Mouse (Mus musculus) forebrain, embryonic 15.5 days (tissue): ENCODE measurements around the gene Hoxb2. TPM values are rescaled to one million over a fixed set of nuclear protein-coding genes. Genes with fewer than 3 reads are reported as not detected.

Source experiments
- ATAC-seq: fragments of 200-750 bp; cut with Nextera tagmentation; replicated peaks from 2 replicates; pipeline ENCODE4 v1.8.0; 2017; ENCODE audit warnings: mild to moderate bottlenecking, moderate TSS enrichment, moderate library complexity
- H3K27ac ChIP-seq: fragments of 300-500 bp; sonication (generic); replicated peaks from 2 replicates; pipeline ENCODE4 v1.5.1; 2015; ENCODE audit warnings: mild to moderate bottlenecking, inconsistent platforms
- H3K27me3 ChIP-seq: fragments of 300-500 bp; sonication (generic); 2 replicates; pipeline ENCODE4 v1.6.1; 2015; ENCODE audit warnings: inconsistent platforms
- H3K36me3 ChIP-seq: fragments of 300-500 bp; sonication (generic); 2 replicates; pipeline ENCODE4 v1.6.1; 2015; ENCODE audit warnings: mild to moderate bottlenecking, inconsistent platforms
- H3K4me1 ChIP-seq: fragments of 300-500 bp; sonication (generic); 2 replicates; pipeline ENCODE4 v1.6.1; 2015; ENCODE audit warnings: inconsistent platforms
- H3K4me2 ChIP-seq: fragments of 300-500 bp; sonication (generic); replicated peaks from 2 replicates; pipeline ENCODE4 v1.6.1; 2015; ENCODE audit warnings: mild to moderate bottlenecking, inconsistent platforms
- H3K4me3 ChIP-seq: fragments of 300-500 bp; sonication (generic); 2 replicates; pipeline ENCODE4 v1.5.1; 2015; ENCODE audit warnings: mild to moderate bottlenecking, inconsistent platforms
- H3K9ac ChIP-seq: fragments of 300-500 bp; sonication (generic); replicated peaks from 2 replicates; pipeline ENCODE4 v1.6.1; 2015; ENCODE audit warnings: mild to moderate bottlenecking, inconsistent platforms
- H3K9me3 ChIP-seq: fragments of 300-500 bp; sonication (generic); 2 replicates; pipeline ENCODE4 v1.6.1; 2016; ENCODE audit warnings: inconsistent platforms
- WGBS: fragments of 180-500 bp; shearing (Covaris S2); methylation state at CpG from one replicate; pipeline ENCODE4 v1.1.7; 2015; ENCODE audit warnings: mixed read lengths; 5-methylcytosine and 5-hydroxymethylcytosine counted together
- polyA plus RNA-seq: library from polyadenylated mRNA; unstranded; fragments of >200 nt; fragmentation: Nextera tagmentation; extraction: Ambion mirVana; gene quantifications from 2 replicates; pipeline ENCODE4 v1.2.1, GENCODE M21; 2015

The Hoxb2 gene
- polyA plus RNA-seq, 1 experiment from 2014 or later: not detected

- peaks cover 92% of the 10 kb centered on the region for H3K27me3 ChIP-seq
- no peak overlapping the region for H3K27ac ChIP-seq
- no peaks in the 10 kb centered on the region for H3K9me3 ChIP-seq
- no peak overlapping the region for H3K4me2 ChIP-seq
- ATAC-seq: no peak
- WGBS: 2% methylated on average over 14 of the region's 14 CpGs
- peaks cover 17% of the 10 kb centered on the region for H3K4me1 ChIP-seq
- no peak overlapping the region for H3K9ac ChIP-seq
- no peak overlapping the region for H3K4me3 ChIP-seq
- H3K36me3 ChIP-seq: no peaks in the 10 kb centered on the region
Measured at GRCm38 (mm10) chr11:96349491-96350340, 609 bp upstream of the Hoxb2 start.

DNA sequence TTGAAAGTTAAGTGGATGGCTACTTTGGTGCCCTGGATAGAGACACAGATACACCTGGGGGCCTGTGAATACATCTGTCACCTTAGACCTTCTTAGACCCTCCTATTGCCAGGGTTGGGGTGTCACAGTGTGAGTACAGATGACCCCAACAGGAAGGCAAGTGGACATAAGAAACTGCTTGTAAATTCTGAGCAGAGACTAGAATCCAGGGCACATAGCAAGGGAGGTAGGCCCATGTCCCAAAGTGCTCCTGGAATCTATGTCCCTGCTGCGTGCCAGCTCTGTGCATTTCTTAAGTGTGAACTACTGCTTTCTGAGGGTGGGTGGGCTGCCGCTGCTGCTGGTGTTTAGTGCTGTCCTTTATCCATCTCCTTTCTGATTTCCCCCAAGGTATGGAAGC, 466 bp downstream of the Hoxb2 start:
- no peak overlapping the region for H3K27ac ChIP-seq
- no peaks in the 10 kb centered on the region for H3K36me3 ChIP-seq
- peaks cover 89% of the 10 kb centered on the region for H3K27me3 ChIP-seq
- H3K4me3 ChIP-seq: no peak overlapping the region
- no peaks in the 10 kb centered on the region for H3K9me3 ChIP-seq
- peaks cover 11% of the 10 kb centered on the region for H3K4me1 ChIP-seq
- 4% methylated on average over 2 of the region's 2 CpGs for WGBS
- H3K4me2 ChIP-seq: no peak overlapping the region
- no peak overlapping the region for H3K9ac ChIP-seq
- ATAC-seq: no peak

DNA sequence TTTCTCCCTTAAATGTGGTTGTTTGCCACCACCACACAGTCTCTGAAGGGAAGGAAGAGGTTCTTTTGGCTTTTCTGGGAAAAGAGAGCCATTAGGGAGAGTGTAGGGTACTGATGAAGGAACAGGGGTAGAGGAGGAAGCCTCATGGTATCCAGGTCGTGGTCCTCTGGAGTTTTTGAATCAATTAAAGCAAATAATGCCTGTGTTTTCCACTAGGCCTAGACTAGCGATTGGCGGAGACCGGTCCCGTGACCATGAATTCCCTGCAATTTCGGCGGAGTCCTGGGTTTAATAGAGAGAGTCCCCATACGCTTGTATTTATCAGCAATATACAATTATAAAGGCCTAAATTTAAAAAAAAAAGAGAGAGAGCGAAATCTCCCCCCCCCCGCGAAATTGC, 987 bp downstream of the Hoxb2 start:
- no peaks in the 10 kb centered on the region for H3K36me3 ChIP-seq
- peaks cover 9% of the 10 kb centered on the region; the same call in 1 of the 2 replicates for H3K4me1 ChIP-seq
- no peak overlapping the region for H3K9ac ChIP-seq
- H3K27ac ChIP-seq: no peak overlapping the region
- peaks cover 89% of the 10 kb centered on the region for H3K27me3 ChIP-seq
- no peaks in the 10 kb centered on the region for H3K9me3 ChIP-seq
- H3K4me2 ChIP-seq: no peak overlapping the region
- ATAC-seq: no peak
- no peak overlapping the region for H3K4me3 ChIP-seq
- WGBS: 1% methylated on average over 10 of the region's 11 CpGs

DNA sequence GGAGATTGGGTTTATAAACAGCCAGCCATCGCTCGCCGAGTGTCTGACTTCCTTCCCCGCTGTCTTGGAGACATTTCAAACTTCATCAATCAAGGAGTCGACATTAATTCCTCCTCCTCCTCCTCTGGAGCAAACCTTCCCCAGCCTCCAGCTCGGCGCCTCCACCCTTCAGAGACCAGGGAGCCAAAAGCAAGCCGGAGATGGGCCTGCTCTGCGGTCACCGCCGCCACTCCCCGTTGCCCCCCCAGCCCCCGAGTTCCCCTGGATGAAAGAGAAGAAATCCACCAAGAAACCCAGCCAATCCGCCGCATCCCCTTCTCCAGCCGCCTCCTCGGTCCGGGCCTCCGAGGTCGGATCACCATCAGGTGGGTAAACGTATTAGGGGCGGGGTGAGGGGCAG, 1.5 kb downstream of the Hoxb2 start:
- Histone ChIP-seq H3K9me3 (no peaks in the 10 kb centered on the region), H3K27me3 (peaks cover 89% of the 10 kb centered on the region), H3K27ac (no peak overlapping the region)

GRCm38 (mm10) chr11:96352691-96353521, 2.6 kb downstream of the Hoxb2 start:
- Histone ChIP-seq H3K4me2 (no peak overlapping the region), H3K36me3 (no peaks in the 10 kb centered on the region), H3K9ac (no peak overlapping the region), H3K9me3 (no peaks in the 10 kb centered on the region), H3K27me3 (peaks cover 91% of the 10 kb centered on the region), H3K27ac (no peak overlapping the region), H3K4me1 (peaks cover 9% of the 10 kb centered on the region; the same call in 1 of the 2 replicates), H3K4me3 (0 out of 2 replicates have a peak overlapping the region, but pooled peaks have one; percentile 1)
- WGBS: under 1% methylated on average over 75 of the region's 75 CpGs
- ATAC-seq: no peak

More for the DNA sequence above, 1.5 kb downstream of the Hoxb2 start:
- H3K36me3 ChIP-seq: no peaks in the 10 kb centered on the region
- no peak overlapping the region for H3K4me3 ChIP-seq
- no peak for ATAC-seq
- under 1% methylated on average over 22 of the region's 22 CpGs for WGBS
- no peak overlapping the region for H3K9ac ChIP-seq
- H3K4me1 ChIP-seq: peaks cover 9% of the 10 kb centered on the region; the same call in 1 of the 2 replicates
- no peak overlapping the region for H3K4me2 ChIP-seq

DNA sequence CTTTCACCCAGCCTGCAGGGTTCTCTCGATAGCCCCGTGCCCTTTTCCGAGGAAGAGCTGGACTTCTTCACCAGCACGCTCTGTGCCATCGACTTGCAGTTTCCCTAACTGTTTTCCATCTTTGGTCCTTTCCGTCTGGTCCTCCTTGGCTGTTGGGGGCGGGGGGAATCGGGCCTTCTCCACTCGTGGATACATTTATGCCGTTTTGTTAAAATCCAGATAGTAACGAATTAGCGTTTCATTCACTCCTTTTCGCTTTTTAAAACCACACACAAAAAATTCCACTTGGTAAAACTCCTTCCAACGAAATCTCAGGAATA, 3.2 kb downstream of the Hoxb2 start:
- H3K27ac ChIP-seq: no peak overlapping the region
- no peak overlapping the region for H3K9ac ChIP-seq
- no peak overlapping the region for H3K4me2 ChIP-seq
- H3K27me3 ChIP-seq: peaks cover 91% of the 10 kb centered on the region
- H3K4me1 ChIP-seq: peaks cover 9% of the 10 kb centered on the region; the same call in 1 of the 2 replicates
- no peaks in the 10 kb centered on the region for H3K9me3 ChIP-seq
- no peak for ATAC-seq
- WGBS: under 1% methylated on average over 14 of the region's 14 CpGs
- H3K36me3 ChIP-seq: no peaks in the 10 kb centered on the region
- H3K4me3 ChIP-seq: 0 out of 2 replicates have a peak overlapping the region, but pooled peaks have one; percentile 1

DNA sequence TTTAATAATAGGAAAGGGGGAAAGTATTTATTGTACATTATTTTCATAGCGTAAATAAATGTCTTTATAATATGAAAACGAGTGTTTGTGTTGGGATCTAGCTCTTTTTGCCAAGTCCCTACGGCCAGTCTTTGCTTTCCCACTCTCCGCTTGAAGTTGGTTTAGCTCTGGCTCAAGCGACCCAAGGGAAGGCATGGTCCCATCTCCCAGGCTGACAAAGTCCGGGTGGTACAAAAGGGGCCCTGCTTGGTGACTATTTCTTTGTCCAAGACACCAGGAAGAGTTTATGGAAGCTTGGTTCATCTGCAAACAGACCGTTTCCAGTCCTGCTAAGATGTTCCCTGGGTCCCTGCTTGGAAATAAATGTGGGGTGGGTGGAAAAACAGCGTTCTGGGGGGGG, 3.6 kb downstream of the Hoxb2 start:
- H3K9me3 ChIP-seq: no peaks in the 10 kb centered on the region
- WGBS: 4% methylated on average over 8 of the region's 8 CpGs
- no peak overlapping the region for H3K9ac ChIP-seq
- H3K27ac ChIP-seq: no peak overlapping the region
- no peaks in the 10 kb centered on the region for H3K36me3 ChIP-seq
- no peak overlapping the region for H3K4me2 ChIP-seq
- H3K4me3 ChIP-seq: no peak overlapping the region
- H3K27me3 ChIP-seq: peaks cover 92% of the 10 kb centered on the region
- no peak for ATAC-seq
- H3K4me1 ChIP-seq: peaks cover 9% of the 10 kb centered on the region; the same call in 1 of the 2 replicates

DNA sequence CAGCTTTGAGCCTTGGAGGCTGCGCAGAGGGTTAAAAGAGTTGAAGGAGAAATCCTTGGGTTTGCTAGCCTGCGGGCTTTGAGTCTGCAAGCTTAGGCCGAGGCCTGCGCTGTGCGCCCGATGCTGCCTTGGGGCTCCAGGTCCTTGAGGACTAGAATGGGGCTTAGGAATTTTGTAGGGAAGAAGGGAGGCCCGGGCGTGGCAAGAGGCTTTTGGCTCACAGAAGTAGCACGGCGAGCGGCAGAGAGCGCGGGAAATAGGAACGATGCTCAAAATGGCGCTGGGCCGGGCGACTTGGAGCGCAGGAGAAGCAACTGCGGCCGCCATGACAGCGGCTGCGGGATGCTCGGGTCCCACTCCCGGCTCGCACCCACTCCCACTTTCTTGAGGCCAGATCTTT, 4.1 kb downstream of the Hoxb2 start:
- Histone ChIP-seq H3K36me3 (no peaks in the 10 kb centered on the region), H3K4me2 (no peak overlapping the region), H3K9ac (no peak overlapping the region), H3K4me3 (no peak overlapping the region), H3K27me3 (peaks cover 92% of the 10 kb centered on the region), H3K4me1 (peaks cover 9% of the 10 kb centered on the region; the same call in 1 of the 2 replicates), H3K9me3 (no peaks in the 10 kb centered on the region), H3K27ac (no peak overlapping the region)
- ATAC-seq: no peak
- WGBS: under 1% methylated on average over 25 of the region's 25 CpGs

- Histone ChIP-seq H3K9me3 (no peaks in the 10 kb centered on the region), H3K9ac (no peak overlapping the region), H3K27me3 (peaks cover 92% of the 10 kb centered on the region), H3K4me1 (peaks cover 9% of the 10 kb centered on the region; the same call in 1 of the 2 replicates), H3K36me3 (no peaks in the 10 kb centered on the region), H3K27ac (no peak overlapping the region), H3K4me3 (no peak overlapping the region), H3K4me2 (no peak overlapping the region)
- 2% methylated on average over 9 of the region's 9 CpGs for WGBS
- ATAC-seq: no peak
Measured at GRCm38 (mm10) chr11:96354801-96355311, 4.5 kb downstream of the Hoxb2 start.

GRCm38 (mm10) chr11:96363807-96364206, 13.5 kb downstream of the Hoxb2 start:
- 0% methylated on average over 5 of the region's 5 CpGs for WGBS
- H3K4me3 ChIP-seq: no peak overlapping the region
- ATAC-seq: no peak
- no peak overlapping the region for H3K9ac ChIP-seq
- H3K4me1 ChIP-seq: no peaks in the 10 kb centered on the region
- no peaks in the 10 kb centered on the region for H3K9me3 ChIP-seq
- peaks cover 93% of the 10 kb centered on the region for H3K27me3 ChIP-seq
- H3K27ac ChIP-seq: no peak overlapping the region
- no peaks in the 10 kb centered on the region for H3K36me3 ChIP-seq
- H3K4me2 ChIP-seq: no peak overlapping the region

DNA sequence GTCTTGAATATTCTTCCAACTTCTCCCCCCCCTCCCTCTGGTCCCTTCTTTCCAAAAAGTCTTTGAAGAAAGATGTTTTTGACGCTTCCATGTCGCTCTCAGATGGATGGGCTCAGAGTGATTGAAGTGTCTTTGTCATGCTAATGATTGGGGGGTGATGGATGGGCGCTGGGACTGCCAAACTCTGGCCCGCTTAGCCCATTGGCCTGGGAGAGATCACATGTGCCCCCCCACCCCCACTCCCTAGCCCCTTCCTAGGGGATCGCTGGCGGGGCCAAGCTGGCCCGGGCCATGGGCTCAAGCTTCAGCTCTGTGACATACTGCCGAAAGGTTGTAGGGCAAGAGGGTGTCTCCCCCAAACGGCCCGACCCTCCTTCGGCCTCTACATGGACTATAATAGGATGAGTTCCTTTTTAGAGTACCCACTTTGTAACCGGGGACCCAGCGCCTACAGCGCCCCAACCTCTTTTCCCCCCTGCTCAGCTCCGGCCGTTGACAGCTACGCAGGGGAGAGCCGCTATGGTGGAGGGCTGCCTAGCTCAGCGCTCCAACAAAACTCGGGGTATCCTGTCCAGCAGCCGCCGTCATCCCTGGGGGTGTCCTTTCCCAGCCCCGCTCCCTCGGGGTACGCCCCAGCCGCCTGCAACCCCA, 15.2 kb downstream of the Hoxb2 start, which contains the start of gene Hoxb1:
TSS of gene Hoxb1 (plus strand) at position 312 of the 651 bp plus-strand sequence.
- H3K4me1 ChIP-seq: no peaks in the 10 kb centered on the region
- H3K9ac ChIP-seq: no peak within 1 kb of the TSS
- 2% methylated on average over 25 of the region's 26 CpGs for WGBS
- no peaks in the 10 kb centered on the region for H3K9me3 ChIP-seq
- H3K4me2 ChIP-seq: no peak within 1 kb of the TSS
- no peak within 1 kb of the TSS for H3K27ac ChIP-seq
- H3K4me3 ChIP-seq: no peak within 1 kb of the TSS
- H3K27me3 ChIP-seq: peaks cover 94% of the 10 kb centered on the region
- H3K36me3 ChIP-seq: no peaks in the 10 kb centered on the region
- ATAC-seq: no peak
